Mouse (Mus musculus) Patski (cell line): ENCODE measurements around the gene Kcnip1. TPM values are rescaled to one million over a fixed set of nuclear protein-coding genes. Genes with fewer than 3 reads are reported as not detected.

Experiments
- ATAC-seq: fragments of 100-300 bp; one replicate; pipeline ENCODE4 v1.8.0; 2021
- CTCF ChIA-PET: fragments of 350-600 bp; sonication (Branson Sonifier 250); formaldehyde crosslinking; loops from one replicate; lab custom pipeline; 2022; ENCODE audit warnings: inconsistent platforms; lab: Charles Lee
- POLR2A ChIA-PET: fragments of 350-600 bp; sonication (Branson Sonifier 250); formaldehyde crosslinking; loops from one replicate; lab custom pipeline; 2022; ENCODE audit warnings: antibody characterized with exemption, inconsistent platforms; lab: Charles Lee
- DNase-seq: peaks from one replicate; pipeline ENCODE4 v3.0.0-alpha.2; 2011; ENCODE audit warnings: low read depth, low spot score
- H3K27me3 ChIP-seq: fragments of 371-371 bp; one replicate; pipeline ENCODE4 v1.5.1; 2021
- CTCF ChIP-seq: fragments of 100-300 bp; IDR thresholded peaks from one replicate; pipeline ENCODE4 v1.5.1; 2021
- in situ Hi-C: fragments of 300-500 bp; cut with MboI; formaldehyde crosslinking; loops from 3 replicates; pipeline ENCODE4 v1.11.1; 2018; ENCODE audit warnings: low pct_unique_long_range_greater_than_20kb, mixed read lengths
- polyA plus RNA-seq: library from polyadenylated mRNA; unstranded; gene quantifications from one replicate; pipeline ENCODE4 v1.2.3, GENCODE M21; 2021

The Kcnip1 gene
- polyA plus RNA-seq, 1 experiment from 2014 or later = not detected

DNA sequence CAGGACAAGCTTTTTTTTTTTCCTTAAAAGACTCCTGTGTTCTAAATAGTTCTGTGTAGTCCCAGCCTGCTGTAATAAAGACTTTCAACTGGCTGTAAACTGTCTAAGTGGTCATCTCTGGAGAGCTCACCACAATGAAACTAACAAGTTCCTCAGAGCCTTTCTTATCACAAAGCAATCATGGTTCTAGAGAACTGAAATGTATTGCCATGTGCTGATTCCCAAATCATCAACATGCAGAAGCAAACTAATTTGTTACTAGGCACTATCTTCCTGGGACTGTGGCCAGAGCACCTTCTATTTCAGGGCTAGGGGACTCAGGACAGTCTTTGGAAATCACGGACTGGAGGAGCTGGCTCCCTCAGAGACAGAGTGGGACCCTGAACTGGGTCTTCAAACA is 49.4 kb downstream of the Kcnip1 start:
- DNase-seq = no peak
- POLR2A ChIA-PET = no interaction called here
- in situ Hi-C loops = loop anchor here (25.0 kb wide), 1 partner anchor 869 kb away; no protein-coding TSS in a partner anchor
- no peak for TF ChIP-seq CTCF
- ATAC-seq = no peak
- peaks cover 18% of the 10 kb centered on the region for H3K27me3 ChIP-seq
- CTCF ChIA-PET = no interaction called here

DNA sequence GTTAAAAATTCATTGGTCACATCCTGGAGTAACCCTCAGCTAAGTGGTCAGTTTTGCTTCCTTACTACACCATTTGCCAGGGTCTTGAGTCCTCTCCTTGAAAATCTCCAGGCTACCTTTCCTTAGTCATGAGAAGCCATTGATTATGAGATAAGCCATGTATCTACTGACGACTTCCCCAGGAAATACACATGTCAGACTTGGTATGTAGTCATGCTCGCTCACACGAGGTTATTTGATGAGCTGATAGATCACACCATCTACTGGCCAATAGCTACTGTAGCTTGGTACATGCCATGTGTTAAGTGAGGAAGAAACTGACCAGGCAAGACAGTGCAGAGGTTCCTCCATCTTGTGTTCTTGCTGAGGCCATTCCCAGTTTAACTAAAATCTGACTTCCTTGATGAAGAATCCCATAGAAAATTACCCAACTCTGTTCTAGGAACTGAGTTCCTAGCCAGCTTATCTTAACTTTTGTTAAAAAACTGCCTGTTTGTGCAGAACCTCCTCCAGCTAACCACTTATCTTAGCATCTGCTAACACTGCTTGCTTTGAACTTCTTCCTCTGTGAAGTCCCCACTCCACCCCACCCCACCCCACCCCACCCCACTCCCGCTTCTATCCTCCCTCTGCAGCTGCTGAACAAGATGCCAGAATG is 53.4 kb downstream of the Kcnip1 start:
- POLR2A ChIA-PET = no interaction called here
- TF ChIP-seq CTCF = no peak
- in situ Hi-C loops = loop anchor here (25.0 kb wide), 1 partner anchor 873 kb away; no protein-coding TSS in a partner anchor
- no peak for ATAC-seq
- CTCF ChIA-PET = interaction anchor here (1.4 kb wide), 1 partner anchor 12 kb away, joined by 3 read pairs; no protein-coding TSS in a partner anchor
- H3K27me3 ChIP-seq = peaks cover 29% of the 10 kb centered on the region
- no peak for DNase-seq

DNA sequence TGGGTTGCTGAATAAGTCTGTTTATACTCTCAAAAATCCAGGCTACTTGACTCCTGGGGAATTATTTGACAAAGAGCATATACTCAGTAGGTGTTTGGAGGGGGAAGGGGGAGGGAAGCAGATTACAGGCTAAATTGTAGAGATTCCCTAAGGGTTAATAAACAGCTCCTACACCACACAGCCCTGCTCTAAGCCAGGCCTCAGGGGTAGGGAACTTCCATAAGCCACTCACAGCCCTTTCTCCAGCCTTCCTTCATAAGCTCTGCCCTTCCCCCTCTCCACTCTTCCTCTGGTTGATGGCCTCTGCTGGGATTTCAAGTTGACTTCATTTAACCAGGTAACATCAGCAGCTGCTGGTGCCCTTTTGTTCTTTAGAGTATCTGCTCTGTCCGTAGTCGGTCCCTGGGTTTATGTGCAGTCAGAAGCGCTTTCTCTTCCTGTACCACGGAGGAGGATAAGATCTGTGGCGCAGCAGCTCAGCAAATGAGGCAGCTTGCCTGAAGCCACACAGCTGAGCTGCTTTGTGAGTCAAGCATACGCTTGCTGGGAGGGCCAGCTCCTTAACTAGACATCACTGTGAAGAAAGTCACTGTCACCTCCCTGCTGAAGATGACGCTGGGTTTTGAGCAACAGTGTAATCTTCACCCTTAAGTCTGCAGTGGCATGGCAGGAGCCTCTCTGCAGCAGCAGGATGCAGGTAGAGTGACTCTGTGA is 54.2 kb downstream of the Kcnip1 start:
- DNase-seq (no peak), ATAC-seq (no peak)
- CTCF ChIA-PET = interaction anchor here (1.4 kb wide), 1 partner anchor 12 kb away, joined by 3 read pairs; no protein-coding TSS in a partner anchor
- peaks cover 29% of the 10 kb centered on the region for H3K27me3 ChIP-seq
- POLR2A ChIA-PET = no interaction called here
- in situ Hi-C loops = loop anchor here (25.0 kb wide), 1 partner anchor 874 kb away; no protein-coding TSS in a partner anchor
- TF ChIP-seq CTCF = no peak

GRCm38 (mm10) chr11:33937641-33938040 is 55.3 kb downstream of the Kcnip1 start:
- DNase-seq (no peak), ATAC-seq (no peak)
- ChIA-PET CTCF (no interaction called here), POLR2A (no interaction called here)
- no peak for TF ChIP-seq CTCF
- peaks cover 27% of the 10 kb centered on the region for H3K27me3 ChIP-seq
- in situ Hi-C loops = loop anchor here (25.0 kb wide), 1 partner anchor 875 kb away; no protein-coding TSS in a partner anchor

- DNase-seq (no peak), ATAC-seq (no peak)
- ChIA-PET POLR2A (no interaction called here), CTCF (interaction anchor here (1.9 kb wide), 1 partner anchor 16 kb away, joined by 5 read pairs; no protein-coding TSS in a partner anchor)
- H3K27me3 ChIP-seq = peaks cover 14% of the 10 kb centered on the region
- peak; percentile 40 for TF ChIP-seq CTCF
- in situ Hi-C loops = loop anchor here (25.0 kb wide), 1 partner anchor 878 kb away; no protein-coding TSS in a partner anchor
These were observed 58.7 kb downstream of the Kcnip1 start for GRCm38 (mm10) chr11:33934286-33934685.

- POLR2A ChIA-PET = no interaction called here
- no peak for TF ChIP-seq CTCF
- in situ Hi-C loops = loop anchor here (25.0 kb wide), 1 partner anchor 880 kb away; no protein-coding TSS in a partner anchor
- CTCF ChIA-PET = no interaction called here
- H3K27me3 ChIP-seq = peaks cover 12% of the 10 kb centered on the region
- DNase-seq = no peak
- no peak for ATAC-seq
These were observed 60.4 kb downstream of the Kcnip1 start for GRCm38 (mm10) chr11:33932386-33933111.

GRCm38 (mm10) chr11:33931836-33932385 is 61.0 kb downstream of the Kcnip1 start:
- ATAC-seq (no peak), DNase-seq (no peak)
- no peak for TF ChIP-seq CTCF
- ChIA-PET CTCF (no interaction called here), POLR2A (no interaction called here)
- peaks cover 7% of the 10 kb centered on the region for H3K27me3 ChIP-seq
- in situ Hi-C loops = loop anchor here (25.0 kb wide), 1 partner anchor 880 kb away; no protein-coding TSS in a partner anchor

- ChIA-PET CTCF (no interaction called here), POLR2A (no interaction called here)
- DNase-seq (no peak), ATAC-seq (no peak)
- TF ChIP-seq CTCF = no peak
- no peaks in the 10 kb centered on the region for H3K27me3 ChIP-seq
- in situ Hi-C loops = loop anchor here (25.0 kb wide), 1 partner anchor 883 kb away; no protein-coding TSS in a partner anchor
These were observed 63.5 kb downstream of the Kcnip1 start for GRCm38 (mm10) chr11:33929412-33929811.

- ATAC-seq = no peak
These were observed 64.3 kb downstream of the Kcnip1 start for GRCm38 (mm10) chr11:33928658-33929057.

GRCm38 (mm10) chr11:33927836-33928235 is 65.1 kb downstream of the Kcnip1 start:
- H3K27me3 ChIP-seq = no peaks in the 10 kb centered on the region
- no peak for ATAC-seq
- ChIA-PET CTCF (interaction anchor here (1.0 to 1.2 kb wide), 2 partner anchors 10 to 193 kb away, joined by 3 read pairs; no protein-coding TSS in a partner anchor), POLR2A (no interaction called here)
- TF ChIP-seq CTCF = no peak
- in situ Hi-C loops = loop anchor here (25.0 kb wide), 1 partner anchor 884 kb away; no protein-coding TSS in a partner anchor
- DNase-seq = no peak

More at GRCm38 (mm10) chr11:33928658-33929057, 64.3 kb downstream of the Kcnip1 start:
- ChIA-PET POLR2A (no interaction called here), CTCF (no interaction called here)
- no peaks in the 10 kb centered on the region for H3K27me3 ChIP-seq
- in situ Hi-C loops = loop anchor here (25.0 kb wide), 1 partner anchor 884 kb away; no protein-coding TSS in a partner anchor
- TF ChIP-seq CTCF = peak; percentile 63
- DNase-seq = no peak
